Mouse (Mus musculus): ENCODE results near the gene Atcay.

- TF ChIP-seq POLR2A (IDR thresholded peaks at IDR 0.05; ENCODE audit: control insufficient read depth, low read depth, low read length): no peak
- TF ChIP-seq CTCF (IDR thresholded peaks at IDR 0.05; ENCODE audit: control insufficient read depth, insufficient read depth, insufficient replicate concordance, low read depth, low read length): no peak
Measured at GRCm38 (mm10) chr10:81268643-81269412, 38.2 kb upstream of the Atcay start.

Data from testis, adult 2 months (tissue).